Mouse (Mus musculus) stomach, embryonic 15.5 days (tissue): ENCODE data around the gene Fam187b. TPM values are rescaled to one million over a fixed set of nuclear protein-coding genes. Genes with fewer than 3 reads are reported as not detected.

Source experiments
- ATAC-seq: fragments of 200-750 bp; cut with Nextera tagmentation; 2 replicates; pipeline ENCODE4 v1.8.0; 2017; ENCODE audit warnings: low read depth, moderate number of reproducible peaks, moderate TSS enrichment; ENCODE audit not compliant: insufficient read depth, low FRiP score
- H3K27ac ChIP-seq: fragments of 300-500 bp; sonication (generic); 2 replicates; pipeline ENCODE4 v1.5.1; 2015; ENCODE audit warnings: mild to moderate bottlenecking, inconsistent platforms
- H3K27me3 ChIP-seq: fragments of 300-500 bp; sonication (generic); replicated peaks from 2 replicates; pipeline ENCODE4 v1.6.1; 2015; ENCODE audit warnings: inconsistent platforms
- H3K36me3 ChIP-seq: fragments of 300-500 bp; sonication (generic); 2 replicates; pipeline ENCODE4 v1.6.1; 2015; ENCODE audit warnings: inconsistent platforms
- H3K4me1 ChIP-seq: fragments of 300-500 bp; sonication (generic); 2 replicates; pipeline ENCODE4 v1.6.1; 2015; ENCODE audit warnings: inconsistent platforms
- H3K4me2 ChIP-seq: fragments of 300-500 bp; sonication (generic); 2 replicates; pipeline ENCODE4 v1.6.1; 2015; ENCODE audit warnings: mild to moderate bottlenecking, inconsistent platforms
- H3K4me3 ChIP-seq: fragments of 300-500 bp; sonication (generic); replicated peaks from 2 replicates; pipeline ENCODE4 v1.5.1; 2015; ENCODE audit warnings: inconsistent platforms
- H3K9ac ChIP-seq: fragments of 300-500 bp; sonication (generic); 2 replicates; pipeline ENCODE4 v1.6.1; 2015; ENCODE audit warnings: inconsistent platforms
- H3K9me3 ChIP-seq: fragments of 300-500 bp; sonication (generic); 2 replicates; pipeline ENCODE4 v1.6.1; 2016; ENCODE audit warnings: inconsistent platforms
- whole genome bisulfite sequencing: fragments of 180-500 bp; shearing (Covaris S2); methylation state at CpG from one replicate; pipeline ENCODE4 v1.1.7; 2015; 5-methylcytosine and 5-hydroxymethylcytosine counted together
- polyA plus RNA-seq: library from polyadenylated mRNA; unstranded; fragments of >200 nt; fragmentation: Nextera tagmentation; extraction: Ambion mirVana; gene quantifications from 2 replicates; pipeline ENCODE4 v1.2.1, GENCODE M21; 2015

The Fam187b gene
- polyA plus RNA-seq, 1 experiment from 2014 or later = 8.7 TPM

GRCm38 (mm10) chr7:30952441-30953265 is 20.9 kb upstream of the Fam187b start:
- Histone ChIP-seq H3K4me3 (no peak overlapping the region), H3K27ac (no peak overlapping the region), H3K9ac (no peak overlapping the region), H3K4me1 (peaks cover 9% of the 10 kb centered on the region; the same call in 1 of the 2 replicates), H3K9me3 (no peaks in the 10 kb centered on the region), H3K27me3 (no peaks in the 10 kb centered on the region), H3K36me3 (peaks cover 24% of the 10 kb centered on the region; the same call in 1 of the 2 replicates), H3K4me2 (no peak overlapping the region)
- ATAC-seq = no peak
- 91% methylated on average over 16 of the region's 16 CpGs for WGBS

DNA sequence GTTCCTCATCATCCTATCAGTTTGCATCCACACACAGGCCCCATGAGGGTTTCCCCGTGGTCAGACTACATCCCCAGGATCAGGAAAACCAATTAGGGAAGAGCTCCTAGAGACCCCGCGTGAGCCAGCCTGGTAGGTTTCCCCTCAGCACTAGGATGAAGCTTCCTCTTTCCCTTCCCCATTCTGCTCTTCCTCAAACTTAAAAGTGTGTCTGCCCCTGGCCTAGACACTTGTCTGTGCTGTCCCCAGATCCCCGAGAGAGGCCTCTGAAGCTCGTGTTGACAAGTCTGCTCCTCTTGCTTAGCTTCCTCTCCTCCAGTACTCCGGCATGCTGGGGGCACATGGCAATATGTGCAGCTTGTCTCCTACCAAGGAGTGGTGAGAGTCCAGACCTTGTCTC is 20.1 kb upstream of the Fam187b start:
- Histone ChIP-seq H3K27me3 (no peaks in the 10 kb centered on the region), H3K27ac (no peak overlapping the region), H3K36me3 (peaks cover 24% of the 10 kb centered on the region; the same call in 1 of the 2 replicates), H3K4me3 (no peak overlapping the region), H3K9ac (no peak overlapping the region), H3K9me3 (no peaks in the 10 kb centered on the region), H3K4me2 (no peak overlapping the region), H3K4me1 (peaks cover 15% of the 10 kb centered on the region)
- no peak for ATAC-seq
- WGBS = 87% methylated on average over 6 of the region's 6 CpGs

DNA sequence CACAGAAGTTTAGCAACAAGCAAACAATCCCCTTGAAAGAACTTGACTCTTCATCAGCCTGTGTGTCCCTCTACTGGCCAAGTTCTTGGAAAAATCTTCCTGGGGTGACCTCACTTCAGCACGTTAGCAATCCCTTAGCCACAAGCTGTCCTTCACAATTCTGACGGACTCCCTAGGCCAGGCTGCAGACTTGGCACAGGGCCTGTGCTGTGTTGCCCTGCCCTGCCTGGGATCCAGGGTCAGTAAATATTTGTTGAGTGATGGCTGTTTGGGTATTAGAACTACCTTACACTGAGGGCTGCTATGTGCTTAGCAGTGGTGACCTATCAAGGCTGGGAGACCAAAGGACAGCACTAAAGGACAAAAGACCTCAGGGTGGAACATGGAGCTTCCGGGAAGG is 19.6 kb upstream of the Fam187b start:
- WGBS = 66% methylated on average over 3 of the region's 3 CpGs
- no peak for ATAC-seq

GRCm38 (mm10) chr7:30954971-30955520 is 18.5 kb upstream of the Fam187b start:
- no peak for ATAC-seq
- Histone ChIP-seq H3K9ac (no peak overlapping the region), H3K36me3 (peaks cover 17% of the 10 kb centered on the region; the same call in 1 of the 2 replicates), H3K27me3 (no peaks in the 10 kb centered on the region), H3K4me3 (peak overlapping the region; percentile 92), H3K9me3 (no peaks in the 10 kb centered on the region), H3K4me2 (peak overlapping the region; percentile 94), H3K27ac (no peak overlapping the region), H3K4me1 (peaks cover 23% of the 10 kb centered on the region)
- WGBS = 71% methylated on average over 12 of the region's 12 CpGs

More for the DNA sequence above, 19.6 kb upstream of the Fam187b start:
- Histone ChIP-seq H3K4me1 (peaks cover 21% of the 10 kb centered on the region), H3K27me3 (no peaks in the 10 kb centered on the region), H3K9ac (no peak overlapping the region), H3K9me3 (no peaks in the 10 kb centered on the region), H3K4me2 (no peak overlapping the region), H3K36me3 (peaks cover 22% of the 10 kb centered on the region; the same call in 1 of the 2 replicates), H3K27ac (no peak overlapping the region), H3K4me3 (no peak overlapping the region)

DNA sequence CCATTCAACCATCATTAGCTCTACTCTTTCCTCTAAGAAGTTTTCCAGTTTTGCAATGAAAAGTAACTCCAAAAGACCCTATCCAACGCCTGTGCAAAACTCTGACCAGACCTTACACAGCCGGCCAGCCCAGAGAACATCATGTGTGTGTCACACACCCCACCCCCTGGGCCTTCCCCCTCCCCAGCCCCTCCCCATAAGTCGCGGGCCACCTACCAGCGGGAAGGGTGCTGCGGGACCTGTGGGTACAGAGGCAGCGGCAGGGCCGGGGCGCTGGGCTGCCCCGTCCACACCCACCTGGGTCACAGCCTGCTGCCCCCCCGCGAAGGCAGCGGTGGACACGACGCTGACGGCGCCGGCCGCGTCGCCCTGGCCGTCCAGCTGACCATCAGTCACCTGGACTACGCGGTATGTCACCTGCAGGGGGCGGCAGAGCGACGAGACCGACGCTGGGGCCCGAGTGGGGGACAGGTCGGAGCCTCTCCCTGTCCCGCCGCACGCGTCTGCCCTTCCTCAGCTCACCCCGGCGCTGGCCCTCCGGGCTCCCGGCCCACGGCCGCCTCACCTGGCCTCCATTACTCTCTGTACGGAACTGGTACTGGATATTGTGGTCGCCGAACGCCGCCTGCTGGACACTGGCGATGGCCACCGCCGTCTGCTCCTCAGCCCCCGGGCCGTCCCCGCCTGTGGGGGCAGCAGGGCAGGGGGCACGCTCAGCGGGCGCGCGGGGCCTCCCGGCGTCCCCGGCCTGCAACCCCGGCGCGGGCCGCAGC is 17.8 kb upstream of the Fam187b start:
- no peaks in the 10 kb centered on the region for H3K9me3 ChIP-seq
- peak overlapping the region; percentile 97 for H3K27ac ChIP-seq
- no peaks in the 10 kb centered on the region for H3K27me3 ChIP-seq
- H3K9ac ChIP-seq = peak overlapping the region; percentile 99
- ATAC-seq = peak; percentile 70
- WGBS = under 1% methylated on average over 50 of the region's 64 CpGs
- H3K4me3 ChIP-seq = peak overlapping the region; percentile 92
- H3K4me1 ChIP-seq = peaks cover 23% of the 10 kb centered on the region
- H3K4me2 ChIP-seq = peak overlapping the region; percentile 94
- H3K36me3 ChIP-seq = peaks cover 17% of the 10 kb centered on the region; the same call in 1 of the 2 replicates

DNA sequence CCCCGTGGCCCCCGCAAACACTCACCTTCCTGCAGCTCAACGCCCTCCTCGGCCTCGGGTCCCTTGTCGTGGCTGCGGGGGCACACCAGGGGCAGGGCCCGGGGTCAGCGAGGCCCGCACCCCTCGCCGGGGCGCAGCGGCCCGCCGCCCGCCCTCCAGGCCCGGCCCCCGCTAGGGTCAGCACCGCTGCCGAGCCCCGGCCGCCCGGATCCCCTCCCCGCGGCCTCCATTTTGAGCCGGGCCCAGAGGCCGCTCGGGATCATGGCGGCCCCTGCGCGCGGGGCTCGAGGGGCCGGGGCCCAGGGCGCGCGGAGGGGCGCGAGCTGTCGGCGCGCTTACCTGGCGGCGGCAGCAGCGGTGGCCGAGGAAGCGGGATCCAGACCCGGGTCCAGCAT is 17.2 kb upstream of the Fam187b start:
- 0% methylated on average over 34 of the region's 49 CpGs for WGBS
- ATAC-seq = peak; percentile 8; the same call in 1 of the 2 replicates
- H3K4me3 ChIP-seq = peak overlapping the region; percentile 92
- H3K27ac ChIP-seq = peak overlapping the region; percentile 97
- H3K4me1 ChIP-seq = peaks cover 23% of the 10 kb centered on the region
- H3K9me3 ChIP-seq = no peaks in the 10 kb centered on the region
- H3K36me3 ChIP-seq = peaks cover 17% of the 10 kb centered on the region; the same call in 1 of the 2 replicates
- peak overlapping the region; percentile 94 for H3K4me2 ChIP-seq
- no peaks in the 10 kb centered on the region for H3K27me3 ChIP-seq
- peak overlapping the region; percentile 99 for H3K9ac ChIP-seq

DNA sequence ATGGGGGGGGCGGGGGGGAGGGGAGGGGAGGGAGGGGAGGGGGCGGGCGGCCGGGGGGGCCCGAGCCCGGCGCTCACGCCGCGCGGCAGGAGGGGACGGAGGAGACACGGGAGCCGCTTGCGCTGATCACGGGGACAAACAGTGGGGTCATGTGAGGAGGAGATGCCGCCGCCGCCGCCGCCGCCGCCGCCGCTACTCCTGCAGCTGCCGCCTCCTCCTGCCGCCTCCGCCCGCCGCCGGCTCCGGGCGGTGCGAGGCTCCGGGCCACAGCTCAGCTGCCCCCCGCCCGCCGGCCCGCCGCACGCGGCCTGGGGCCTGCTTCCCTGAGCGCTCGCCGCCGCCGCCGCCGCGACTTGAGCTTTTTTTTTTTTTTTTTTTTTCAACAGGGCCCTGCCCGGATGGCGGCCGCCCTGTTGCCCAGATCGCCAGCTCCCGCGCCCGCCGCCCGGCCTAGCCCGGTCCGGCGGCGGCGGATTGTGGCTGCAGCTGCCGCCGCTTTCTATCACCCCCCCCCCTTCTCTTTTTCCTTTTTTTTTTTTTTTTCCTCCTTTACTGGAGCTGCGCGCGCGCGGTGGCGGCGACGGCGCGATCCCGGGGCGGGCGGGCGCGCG is 16.7 kb upstream of the Fam187b start, which contains the start of gene Usf2:
TSS of gene Usf2 (minus strand) at position 48 of the 611 bp plus-strand sequence.
- under 1% methylated on average over 32 of the region's 82 CpGs for WGBS
- ATAC-seq = peak; percentile 33; the same call in 1 of the 2 replicates
- peak within 1 kb of the TSS; percentile 92 for H3K4me3 ChIP-seq
- H3K9me3 ChIP-seq = no peaks in the 10 kb centered on the region
- peak within 1 kb of the TSS; percentile 97 for H3K27ac ChIP-seq
- peak within 1 kb of the TSS; percentile 99 for H3K9ac ChIP-seq
- H3K4me2 ChIP-seq = peak within 1 kb of the TSS; percentile 94
- H3K4me1 ChIP-seq = peaks cover 23% of the 10 kb centered on the region
- H3K27me3 ChIP-seq = no peaks in the 10 kb centered on the region
- H3K36me3 ChIP-seq = peaks cover 17% of the 10 kb centered on the region; the same call in 1 of the 2 replicates

DNA sequence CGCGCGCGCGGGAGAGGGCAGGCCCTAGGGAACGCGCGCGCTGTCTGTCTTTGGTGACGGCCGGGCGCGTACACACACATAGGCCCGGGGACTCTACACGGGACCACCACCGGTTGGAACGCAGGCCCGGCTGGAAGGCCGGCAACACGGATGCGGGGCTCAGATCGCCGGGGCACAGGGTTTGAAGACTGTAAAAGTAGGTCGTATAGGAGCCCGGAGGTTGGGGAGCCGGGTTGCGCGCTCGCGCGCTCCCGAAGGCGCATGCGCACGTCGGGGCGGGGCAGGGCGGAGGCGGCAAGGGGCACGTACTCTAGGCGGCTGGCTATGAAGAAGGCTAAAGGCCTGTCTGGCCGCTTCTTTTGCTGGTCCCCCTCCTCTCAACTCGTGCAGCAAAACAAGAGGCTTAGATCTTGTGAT is 16.2 kb upstream of the Fam187b start:
- H3K36me3 ChIP-seq = peaks cover 13% of the 10 kb centered on the region; the same call in 1 of the 2 replicates

GRCm38 (mm10) chr7:30958109-30958865 is 15.3 kb upstream of the Fam187b start:
- H3K27ac ChIP-seq = peak overlapping the region; percentile 97; the same call in 1 of the 2 replicates
- H3K27me3 ChIP-seq = no peaks in the 10 kb centered on the region
- no peak for ATAC-seq
- peak overlapping the region; percentile 58 for H3K4me2 ChIP-seq
- peaks cover 23% of the 10 kb centered on the region for H3K4me1 ChIP-seq
- no peaks in the 10 kb centered on the region for H3K9me3 ChIP-seq
- 66% methylated on average over 28 of the region's 28 CpGs for WGBS
- 0 out of 2 replicates have a peak, but pooled peaks cover 8% of the 10 kb centered on the region for H3K36me3 ChIP-seq
- peak overlapping the region; percentile 24; the same call in 1 of the 2 replicates for H3K9ac ChIP-seq
- H3K4me3 ChIP-seq = peak overlapping the region; percentile 92

More for the DNA sequence above, 16.2 kb upstream of the Fam187b start:
- peaks cover 23% of the 10 kb centered on the region for H3K4me1 ChIP-seq
- no peaks in the 10 kb centered on the region for H3K9me3 ChIP-seq
- under 1% methylated on average over 43 of the region's 43 CpGs for WGBS
- H3K4me3 ChIP-seq = peak overlapping the region; percentile 92
- no peaks in the 10 kb centered on the region for H3K27me3 ChIP-seq
- H3K4me2 ChIP-seq = peak overlapping the region; percentile 58
- H3K27ac ChIP-seq = peak overlapping the region; percentile 97
- peak; percentile 70 for ATAC-seq
- H3K9ac ChIP-seq = peak overlapping the region; percentile 54; the same call in 1 of the 2 replicates

DNA sequence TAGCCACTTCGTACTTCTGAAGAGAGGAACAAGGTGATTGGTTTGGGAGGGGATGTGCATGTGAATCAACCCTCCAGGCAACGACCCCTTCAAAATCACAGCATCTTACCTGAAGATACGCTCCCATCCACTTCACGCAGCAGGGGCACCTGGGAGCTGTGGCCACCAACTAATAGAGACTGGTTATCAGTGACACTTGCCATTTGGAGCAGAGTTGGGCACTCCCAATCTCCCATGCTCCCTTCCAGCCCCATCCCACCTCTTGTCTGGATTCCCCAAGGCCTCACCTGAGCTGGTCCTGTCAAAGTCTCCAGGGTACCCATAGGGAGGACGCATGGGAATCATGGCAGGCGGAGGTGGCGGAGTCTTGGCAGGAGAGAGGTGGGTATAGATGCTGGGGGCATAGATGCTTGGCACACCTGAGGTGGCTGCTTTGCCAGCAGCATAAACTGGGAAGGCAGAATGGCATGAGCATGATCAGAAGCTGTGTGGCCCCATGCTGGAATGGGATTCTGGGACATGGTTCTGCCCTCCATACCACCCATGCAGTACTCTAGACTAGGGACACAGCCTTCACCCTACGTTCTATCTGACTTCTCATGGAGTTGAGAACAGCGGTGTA is 14.6 kb upstream of the Fam187b start:
- H3K4me3 ChIP-seq = no peak overlapping the region
- H3K9me3 ChIP-seq = no peaks in the 10 kb centered on the region
- H3K4me2 ChIP-seq = no peak overlapping the region
- ATAC-seq = no peak
- WGBS = 90% methylated on average over 9 of the region's 9 CpGs
- H3K36me3 ChIP-seq = 0 out of 2 replicates have a peak, but pooled peaks cover 8% of the 10 kb centered on the region
- H3K4me1 ChIP-seq = peaks cover 23% of the 10 kb centered on the region
- H3K27ac ChIP-seq = no peak overlapping the region
- H3K27me3 ChIP-seq = no peaks in the 10 kb centered on the region
- H3K9ac ChIP-seq = no peak overlapping the region
